Mouse (Mus musculus) stomach, embryonic 16.5 days (tissue): ENCODE measurements at regions not wholly inside any gene's neighbourhood (a gene's known extent, or its start where the extent isn't known, plus 50 kb on each side); places are given as distances from the start of the nearest gene placed in this dataset.

Source experiments
- ATAC-seq: fragments of 200-750 bp; cut with Nextera tagmentation; 2 replicates; pipeline ENCODE4 v1.8.0; 2017; ENCODE audit warnings: moderate number of reproducible peaks, moderate TSS enrichment; ENCODE audit not compliant: insufficient read depth, low FRiP score
- H3K27ac ChIP-seq: fragments of 300-500 bp; sonication (generic); 2 replicates; pipeline ENCODE4 v1.5.1; 2014; ENCODE audit warnings: low read length
- H3K27me3 ChIP-seq: fragments of 300-500 bp; sonication (generic); 2 replicates; pipeline ENCODE4 v1.6.1; 2014; ENCODE audit warnings: low read length, control low read depth, mixed read lengths; ENCODE audit not compliant: control insufficient read depth, insufficient read depth
- H3K36me3 ChIP-seq: fragments of 300-500 bp; sonication (generic); 2 replicates; pipeline ENCODE4 v1.6.1; 2014; ENCODE audit warnings: low read length; ENCODE audit not compliant: control insufficient read depth, insufficient read depth
- H3K4me1 ChIP-seq: fragments of 300-500 bp; sonication (generic); 2 replicates; pipeline ENCODE4 v1.6.1; 2014; ENCODE audit warnings: low read length, control low read depth, mixed read lengths; ENCODE audit not compliant: control insufficient read depth, insufficient read depth
- H3K4me2 ChIP-seq: fragments of 300-500 bp; sonication (generic); 2 replicates; pipeline ENCODE4 v1.6.1; 2014; ENCODE audit warnings: low read depth, low read length, mixed read lengths
- H3K4me3 ChIP-seq: fragments of 300-500 bp; sonication (generic); replicated peaks from 2 replicates; pipeline ENCODE4 v1.5.1; 2014; ENCODE audit warnings: mild to moderate bottlenecking, low read length
- H3K9ac ChIP-seq: fragments of 300-500 bp; sonication (generic); 2 replicates; pipeline ENCODE4 v1.6.1; 2014; ENCODE audit warnings: low read length
- H3K9me3 ChIP-seq: fragments of 300-500 bp; sonication (generic); replicated peaks from 2 replicates; pipeline ENCODE4 v1.6.1; 2016; ENCODE audit warnings: low read length, control low read depth; ENCODE audit not compliant: control insufficient read depth
- WGBS: fragments of 180-500 bp; shearing (Covaris S2); extraction: QIAGEN DNeasy Blood & Tissue Kit; methylation state at CpG from one replicate; pipeline ENCODE4 v1.1.7; 2014; 5-methylcytosine and 5-hydroxymethylcytosine counted together

DNA sequence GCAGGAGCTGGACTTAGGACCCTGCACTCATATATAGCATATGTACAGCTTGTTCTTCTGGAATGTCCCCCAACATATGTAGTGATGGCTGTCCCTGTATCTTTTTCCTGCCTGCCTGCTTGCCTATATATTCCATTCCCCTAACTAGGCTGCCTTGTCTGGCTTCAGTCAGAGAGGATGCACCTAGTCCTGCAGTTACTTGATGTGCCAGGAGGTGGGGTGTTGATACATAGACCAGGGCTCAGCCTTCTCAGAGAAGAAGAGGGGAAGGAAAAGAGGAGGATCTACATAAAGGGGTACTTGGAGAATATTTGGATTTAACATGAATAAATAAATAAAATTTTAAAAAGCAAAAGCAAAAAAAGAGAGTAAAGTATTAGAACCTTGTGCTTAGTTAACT lies 479.3 kb upstream of the Negr1 start:
- Histone ChIP-seq H3K27ac (no peak overlapping the region), H3K4me1 (no peaks in the 10 kb centered on the region), H3K27me3 (no peaks in the 10 kb centered on the region), H3K36me3 (no peaks in the 10 kb centered on the region), H3K4me2 (no peak overlapping the region), H3K4me3 (no peak overlapping the region), H3K9ac (no peak overlapping the region), H3K9me3 (no peaks in the 10 kb centered on the region)
- ATAC-seq, result no peak

DNA sequence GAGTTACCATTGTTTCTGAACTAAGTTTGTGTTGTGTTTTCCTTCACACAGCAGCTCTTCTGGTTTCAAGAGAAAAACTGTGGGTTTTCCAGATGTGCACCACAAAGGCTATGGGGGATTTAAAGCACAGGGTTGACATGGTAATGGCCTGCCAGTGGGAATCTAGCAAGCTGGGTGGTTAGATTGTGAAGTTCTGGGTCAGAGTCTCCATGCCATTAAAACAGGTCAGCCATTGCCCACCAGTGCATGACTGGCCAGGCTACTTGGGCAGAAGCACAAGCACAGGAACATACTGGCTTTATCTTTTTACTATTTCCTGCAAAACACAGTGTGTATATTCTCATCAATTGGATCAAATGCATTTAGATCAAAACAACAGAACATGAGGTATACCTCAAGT lies 467.9 kb upstream of the Negr1 start:
- no peak overlapping the region for H3K4me2 ChIP-seq
- no peaks in the 10 kb centered on the region for H3K36me3 ChIP-seq
- no peak overlapping the region for H3K4me3 ChIP-seq
- H3K27ac ChIP-seq, result no peak overlapping the region
- no peaks in the 10 kb centered on the region for H3K9me3 ChIP-seq
- H3K4me1 ChIP-seq, result no peaks in the 10 kb centered on the region
- H3K9ac ChIP-seq, result no peak overlapping the region
- ATAC-seq, result no peak
- no peaks in the 10 kb centered on the region for H3K27me3 ChIP-seq

DNA sequence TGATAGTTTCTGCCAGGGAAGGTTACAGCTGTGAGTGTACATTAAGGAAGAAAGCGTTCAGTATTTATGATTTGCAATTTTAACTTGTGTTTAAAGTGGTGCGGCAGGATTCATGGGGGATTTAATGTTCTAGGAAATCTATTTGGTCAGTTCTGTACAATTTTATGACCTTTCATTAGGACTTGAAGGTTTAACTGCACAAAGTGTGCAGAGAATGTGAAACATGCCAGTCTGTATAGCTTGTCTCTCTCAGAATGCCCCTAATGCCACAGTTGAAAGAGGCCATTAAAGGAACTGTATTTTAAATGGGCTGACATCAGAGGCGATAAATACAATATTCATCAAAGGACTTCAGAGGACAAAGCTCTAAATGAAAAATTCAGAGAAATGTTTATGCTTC lies 466.6 kb upstream of the Negr1 start:
- Histone ChIP-seq H3K9me3 (no peaks in the 10 kb centered on the region), H3K4me1 (no peaks in the 10 kb centered on the region), H3K27me3 (no peaks in the 10 kb centered on the region), H3K9ac (no peak overlapping the region), H3K36me3 (no peaks in the 10 kb centered on the region), H3K4me3 (no peak overlapping the region), H3K4me2 (no peak overlapping the region), H3K27ac (no peak overlapping the region)
- WGBS, result 54% methylated on average over 3 of the region's 3 CpGs
- no peak for ATAC-seq

DNA sequence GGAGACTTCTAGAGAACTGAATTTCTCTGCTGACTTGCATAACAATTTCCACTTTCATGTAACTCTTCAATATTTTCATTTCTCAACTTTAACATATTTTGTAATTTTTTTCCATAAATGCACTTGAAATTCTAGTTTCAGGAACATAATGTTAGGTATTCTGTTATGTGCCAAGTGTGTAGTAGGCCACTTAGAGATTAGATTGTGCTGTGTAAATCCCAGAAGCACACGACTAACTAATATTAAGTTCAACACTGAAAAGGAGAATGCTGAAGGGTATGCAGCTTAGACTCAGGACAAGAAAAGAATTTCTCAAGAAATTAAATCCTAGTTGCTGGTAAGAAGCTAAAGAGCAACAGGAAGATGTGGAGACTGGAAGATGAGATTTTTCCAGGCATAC lies 455.8 kb upstream of the Negr1 start:
- no peak overlapping the region for H3K4me2 ChIP-seq
- 67% methylated on average over 1 of the region's 1 CpGs for WGBS
- no peak overlapping the region for H3K9ac ChIP-seq
- ATAC-seq, result no peak
- no peaks in the 10 kb centered on the region for H3K36me3 ChIP-seq
- H3K9me3 ChIP-seq, result no peaks in the 10 kb centered on the region
- no peak overlapping the region for H3K27ac ChIP-seq
- no peaks in the 10 kb centered on the region for H3K4me1 ChIP-seq
- no peak overlapping the region for H3K4me3 ChIP-seq
- no peaks in the 10 kb centered on the region for H3K27me3 ChIP-seq

DNA sequence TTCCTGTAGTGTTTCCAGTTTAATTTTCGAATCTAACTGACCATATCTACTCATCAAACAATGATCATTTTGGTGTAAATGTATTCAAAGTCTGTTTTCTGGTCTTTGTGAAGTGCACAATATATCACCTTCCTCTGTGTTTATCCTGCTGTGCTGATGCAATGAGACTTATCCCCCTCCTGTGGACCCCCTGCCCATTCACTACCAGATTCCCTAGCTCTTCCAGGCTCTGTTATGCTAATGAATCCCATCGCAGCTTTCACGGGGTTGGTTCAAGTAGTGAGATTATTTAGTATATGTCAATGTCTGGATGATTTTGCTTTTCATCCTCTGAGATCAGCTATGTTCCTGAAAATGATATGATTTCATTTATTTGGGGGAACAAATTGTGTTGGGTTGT lies 441.3 kb upstream of the Negr1 start:
- H3K4me2 ChIP-seq, result no peak overlapping the region
- H3K4me1 ChIP-seq, result no peaks in the 10 kb centered on the region
- no peaks in the 10 kb centered on the region for H3K36me3 ChIP-seq
- H3K27me3 ChIP-seq, result no peaks in the 10 kb centered on the region
- no peak overlapping the region for H3K27ac ChIP-seq
- no peak overlapping the region for H3K9ac ChIP-seq
- WGBS, result 39% methylated on average over 3 of the region's 3 CpGs
- ATAC-seq, result no peak
- no peak overlapping the region for H3K4me3 ChIP-seq
- no peaks in the 10 kb centered on the region for H3K9me3 ChIP-seq

DNA sequence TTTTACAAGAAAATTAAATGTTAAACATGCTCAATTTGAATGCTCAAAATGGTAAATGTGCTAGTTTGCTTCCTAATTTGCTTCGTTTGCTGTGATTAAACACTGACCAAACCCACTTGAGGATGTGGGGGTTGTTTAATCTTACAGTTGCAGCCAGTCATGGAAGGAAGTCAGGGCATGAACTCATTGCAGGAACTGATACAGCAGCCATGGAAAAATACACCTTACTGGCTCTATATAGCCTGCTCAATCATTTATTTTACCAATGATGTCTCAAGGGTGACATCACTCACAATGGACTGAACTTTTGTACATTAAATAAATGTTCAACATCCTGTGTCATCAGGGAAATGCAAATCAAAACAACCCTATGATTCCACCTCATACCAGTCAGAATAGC lies 430.0 kb upstream of the Negr1 start:
- Histone ChIP-seq H3K36me3 (no peaks in the 10 kb centered on the region), H3K4me1 (no peaks in the 10 kb centered on the region), H3K4me3 (no peak overlapping the region), H3K9ac (no peak overlapping the region), H3K27ac (no peak overlapping the region), H3K9me3 (no peaks in the 10 kb centered on the region), H3K27me3 (no peaks in the 10 kb centered on the region), H3K4me2 (no peak overlapping the region)
- WGBS, result 44% methylated on average over 1 of the region's 1 CpGs
- no peak for ATAC-seq

DNA sequence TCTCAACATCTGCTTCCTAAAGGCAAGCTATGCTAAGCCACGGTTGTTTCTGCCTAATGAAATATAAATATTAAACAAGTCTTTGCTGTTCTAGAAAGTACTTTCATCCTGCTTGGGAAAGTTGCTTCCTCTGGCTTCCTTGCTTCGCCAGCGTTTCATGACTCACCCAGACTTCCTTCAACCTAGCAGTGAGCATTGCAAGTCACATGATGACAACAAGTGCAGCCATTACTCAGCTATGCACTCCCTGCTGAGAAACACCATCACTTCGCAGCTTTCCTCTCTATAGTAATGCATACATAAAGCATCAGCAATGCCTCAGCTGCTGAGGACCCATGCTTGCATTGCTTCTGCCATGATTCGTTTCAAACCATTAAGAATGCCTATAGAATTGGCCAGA lies 420.2 kb upstream of the Negr1 start:
- H3K9me3 ChIP-seq, result no peaks in the 10 kb centered on the region
- no peaks in the 10 kb centered on the region for H3K4me1 ChIP-seq
- no peak overlapping the region for H3K27ac ChIP-seq
- 55% methylated on average over 5 of the region's 5 CpGs for WGBS
- ATAC-seq, result 0 out of 2 replicates have a peak, but pooled peaks have one; percentile 17
- H3K4me2 ChIP-seq, result no peak overlapping the region
- H3K9ac ChIP-seq, result no peak overlapping the region
- no peak overlapping the region for H3K4me3 ChIP-seq
- no peaks in the 10 kb centered on the region for H3K27me3 ChIP-seq
- no peaks in the 10 kb centered on the region for H3K36me3 ChIP-seq

DNA sequence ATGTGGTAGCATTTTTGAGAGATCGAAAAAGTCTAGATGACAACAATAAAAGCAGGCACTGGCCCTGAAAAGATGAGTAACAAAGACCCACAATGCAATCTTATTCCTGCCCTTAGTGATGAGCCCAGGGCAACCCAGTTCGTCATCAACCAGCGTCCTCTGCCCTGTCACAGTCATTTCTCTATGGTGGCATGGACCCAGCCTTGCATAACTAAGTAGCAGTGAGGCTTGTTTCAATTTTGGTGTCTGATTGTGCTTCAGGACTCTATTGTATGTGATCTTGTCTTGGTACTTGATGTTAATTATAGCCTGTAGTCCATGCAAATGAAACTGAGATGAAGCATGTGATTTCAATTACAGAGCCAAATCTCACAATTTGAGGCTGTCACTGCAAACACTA lies 412.3 kb upstream of the Negr1 start:
- no peak overlapping the region for H3K4me3 ChIP-seq
- no peaks in the 10 kb centered on the region for H3K27me3 ChIP-seq
- H3K27ac ChIP-seq, result no peak overlapping the region
- H3K36me3 ChIP-seq, result no peaks in the 10 kb centered on the region
- H3K9me3 ChIP-seq, result no peaks in the 10 kb centered on the region
- no peak overlapping the region for H3K4me2 ChIP-seq
- H3K9ac ChIP-seq, result no peak overlapping the region
- no peak for ATAC-seq
- 87% methylated on average over 3 of the region's 3 CpGs for WGBS
- H3K4me1 ChIP-seq, result no peaks in the 10 kb centered on the region

DNA sequence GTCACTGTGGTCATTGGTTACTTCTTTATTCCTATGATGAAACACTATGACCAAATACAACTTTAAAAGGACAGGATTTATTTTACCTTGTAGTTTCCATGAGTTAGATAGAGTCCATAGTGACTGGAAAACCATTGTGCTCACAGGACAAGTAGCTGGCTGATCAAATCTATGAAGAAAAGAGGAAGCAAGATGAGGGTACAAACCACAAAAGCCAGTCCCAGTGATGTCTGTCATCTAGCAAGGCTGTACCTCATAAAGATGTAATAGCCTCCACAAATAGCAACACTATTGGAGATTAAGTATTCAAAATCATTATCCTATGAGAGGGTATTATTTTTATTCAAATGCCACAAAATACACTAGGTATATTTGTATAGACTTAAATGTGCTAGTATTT lies 391.5 kb upstream of the Negr1 start:
- Histone ChIP-seq H3K27me3 (no peaks in the 10 kb centered on the region), H3K4me2 (no peak overlapping the region), H3K4me3 (no peak overlapping the region), H3K27ac (no peak overlapping the region), H3K36me3 (no peaks in the 10 kb centered on the region), H3K9me3 (no peaks in the 10 kb centered on the region), H3K9ac (no peak overlapping the region), H3K4me1 (no peaks in the 10 kb centered on the region)
- no peak for ATAC-seq

DNA sequence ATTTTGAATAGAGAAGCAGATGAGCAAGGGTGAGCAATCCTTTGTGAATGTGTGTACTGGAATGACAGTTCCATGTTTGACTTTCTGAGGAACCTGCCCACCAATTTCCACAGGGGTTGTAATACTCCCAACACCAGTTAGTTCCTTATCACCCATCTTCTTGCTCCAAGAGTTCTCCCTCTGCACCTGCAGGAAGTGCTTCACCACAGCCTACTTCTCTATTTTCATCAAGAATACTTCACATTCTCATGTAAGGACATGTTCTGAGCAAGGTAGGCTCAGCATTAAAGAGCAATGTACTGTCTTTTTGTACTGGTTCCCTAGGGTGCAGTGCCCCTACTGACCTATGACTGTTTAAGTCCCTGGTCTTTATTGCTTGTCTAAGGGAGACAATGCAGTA lies 362.9 kb upstream of the Negr1 start:
- ATAC-seq, result no peak
- H3K9ac ChIP-seq, result no peak overlapping the region
- H3K4me3 ChIP-seq, result no peak overlapping the region
- no peaks in the 10 kb centered on the region for H3K4me1 ChIP-seq
- H3K9me3 ChIP-seq, result no peaks in the 10 kb centered on the region
- no peak overlapping the region for H3K27ac ChIP-seq
- no peak overlapping the region for H3K4me2 ChIP-seq
- no peaks in the 10 kb centered on the region for H3K36me3 ChIP-seq
- H3K27me3 ChIP-seq, result no peaks in the 10 kb centered on the region
